Mouse (Mus musculus): ENCODE results near the gene Grb10. TPM values are rescaled to one million over a fixed set of nuclear protein-coding genes. Genes with fewer than 3 reads are reported as not detected.

Grb10 gene
- polyA plus RNA-seq, 2 experiments: 243 to 644 TPM

GRCm38 (mm10) chr11:12072322-12072721 lies 33.8 kb upstream of the Grb10 start:
- Histone ChIP-seq H3K27me3 (ENCODE audit: control insufficient read depth, insufficient read depth, low read length) (no peaks in the 10 kb centered on the region), H3K9ac (ENCODE audit: low read depth, low read length, severe bottlenecking) (no peak overlapping the region), H3K4me1 (ENCODE audit: control insufficient read depth, insufficient read depth, low read length) (no peaks in the 10 kb centered on the region), H3K4me3 (replicated peaks; ENCODE audit: low read length) (no peak overlapping the region), H3K4me2 (replicated peaks; ENCODE audit: low read depth, low read length, severe bottlenecking) (no peak overlapping the region), H3K36me3 (ENCODE audit: control insufficient read depth, insufficient read depth, low read length) (no peaks in the 10 kb centered on the region), H3K9me3 (ENCODE audit: control insufficient read depth, low read length) (no peaks in the 10 kb centered on the region), H3K27ac (replicated peaks; ENCODE audit: low read depth, low read length) (no peak overlapping the region)
- no peak for TF ChIP-seq POLR2A (IDR thresholded peaks at IDR 0.05; ENCODE audit: borderline replicate concordance, extremely low read depth, insufficient read depth, insufficient read length)
- no peak for DNase-seq (ENCODE audit: low spot score)
- WGBS: 82% methylated on average over 3 of the region's 3 CpGs
- no peak for ATAC-seq (ENCODE audit: low FRiP score, low read depth)

GRCm38 (mm10) chr11:12059005-12059404 lies 20.5 kb upstream of the Grb10 start:
- Histone ChIP-seq H3K4me3 (replicated peaks; ENCODE audit: low read length) (no peak overlapping the region), H3K9me3 (ENCODE audit: control insufficient read depth, low read length) (no peaks in the 10 kb centered on the region), H3K4me1 (ENCODE audit: control insufficient read depth, insufficient read depth, low read length) (no peaks in the 10 kb centered on the region), H3K27ac (replicated peaks; ENCODE audit: low read depth, low read length) (no peak overlapping the region), H3K36me3 (ENCODE audit: control insufficient read depth, insufficient read depth, low read length) (peaks cover 3% of the 10 kb centered on the region; the same call in 1 of the 2 replicates), H3K27me3 (ENCODE audit: control insufficient read depth, insufficient read depth, low read length) (no peaks in the 10 kb centered on the region), H3K9ac (ENCODE audit: low read depth, low read length, severe bottlenecking) (no peak overlapping the region), H3K4me2 (replicated peaks; ENCODE audit: low read depth, low read length, severe bottlenecking) (no peak overlapping the region)
- no peak for TF ChIP-seq POLR2A (IDR thresholded peaks at IDR 0.05; ENCODE audit: borderline replicate concordance, extremely low read depth, insufficient read depth, insufficient read length)
- 74% methylated on average over 4 of the region's 4 CpGs for WGBS
- DNase-seq (ENCODE audit: low spot score) (no peak), ATAC-seq (ENCODE audit: low FRiP score, low read depth) (no peak)

GRCm38 (mm10) chr11:12048547-12049327 lies 10.3 kb upstream of the Grb10 start:
- Histone ChIP-seq H3K27ac (replicated peaks; ENCODE audit: low read depth, low read length) (no peak overlapping the region), H3K4me3 (replicated peaks; ENCODE audit: low read length) (no peak overlapping the region), H3K4me2 (replicated peaks; ENCODE audit: low read depth, low read length, severe bottlenecking) (no peak overlapping the region), H3K27me3 (ENCODE audit: control insufficient read depth, insufficient read depth, low read length) (no peaks in the 10 kb centered on the region), H3K4me1 (ENCODE audit: control insufficient read depth, insufficient read depth, low read length) (no peaks in the 10 kb centered on the region), H3K9ac (ENCODE audit: low read depth, low read length, severe bottlenecking) (no peak overlapping the region), H3K36me3 (ENCODE audit: control insufficient read depth, insufficient read depth, low read length) (peaks cover 3% of the 10 kb centered on the region; the same call in 1 of the 2 replicates), H3K9me3 (ENCODE audit: control insufficient read depth, low read length) (no peaks in the 10 kb centered on the region)
- ATAC-seq (ENCODE audit: low FRiP score, low read depth) (no peak), DNase-seq (ENCODE audit: low spot score) (no peak)
- WGBS: 63% methylated on average over 2 of the region's 2 CpGs
- no peak for TF ChIP-seq POLR2A (IDR thresholded peaks at IDR 0.05; ENCODE audit: borderline replicate concordance, extremely low read depth, insufficient read depth, insufficient read length)

- Histone ChIP-seq H3K9ac (ENCODE audit: low read depth, low read length, severe bottlenecking) (no peak overlapping the region), H3K36me3 (ENCODE audit: control insufficient read depth, insufficient read depth, low read length) (peaks cover under 1% of the 10 kb centered on the region; the same call in 1 of the 2 replicates), H3K27ac (replicated peaks; ENCODE audit: low read depth, low read length) (no peak overlapping the region), H3K9me3 (ENCODE audit: control insufficient read depth, low read length) (no peaks in the 10 kb centered on the region), H3K27me3 (ENCODE audit: control insufficient read depth, insufficient read depth, low read length) (no peaks in the 10 kb centered on the region), H3K4me2 (replicated peaks; ENCODE audit: low read depth, low read length, severe bottlenecking) (no peak overlapping the region), H3K4me3 (replicated peaks; ENCODE audit: low read length) (no peak overlapping the region), H3K4me1 (ENCODE audit: control insufficient read depth, insufficient read depth, low read length) (no peaks in the 10 kb centered on the region)
- no peak for TF ChIP-seq POLR2A (IDR thresholded peaks at IDR 0.05; ENCODE audit: borderline replicate concordance, extremely low read depth, insufficient read depth, insufficient read length)
- DNase-seq (ENCODE audit: low spot score): no peak
- ATAC-seq (ENCODE audit: low FRiP score, low read depth): no peak
- WGBS: 77% methylated on average over 1 of the region's 1 CpGs
Observed at GRCm38 (mm10) chr11:12048135-12048534, 9.7 kb upstream of the Grb10 start.

- peaks cover 23% of the 10 kb centered on the region; the same call in 1 of the 2 replicates for H3K27me3 ChIP-seq (ENCODE audit: control insufficient read depth, insufficient read depth, low read length)
- no peak overlapping the region for H3K9ac ChIP-seq (ENCODE audit: low read depth, low read length, severe bottlenecking)
- TF ChIP-seq POLR2A (IDR thresholded peaks at IDR 0.05; ENCODE audit: borderline replicate concordance, extremely low read depth, insufficient read depth, insufficient read length): no peak
- no peak for DNase-seq (ENCODE audit: low spot score)
- no peak overlapping the region for H3K27ac ChIP-seq (replicated peaks; ENCODE audit: low read depth, low read length)
- no peak for ATAC-seq (ENCODE audit: low FRiP score, low read depth)
- no peak overlapping the region for H3K4me2 ChIP-seq (replicated peaks; ENCODE audit: low read depth, low read length, severe bottlenecking)
- H3K4me3 ChIP-seq (replicated peaks; ENCODE audit: low read length): no peak overlapping the region
- 58% methylated on average over 3 of the region's 3 CpGs for WGBS
- H3K4me1 ChIP-seq (ENCODE audit: control insufficient read depth, insufficient read depth, low read length): no peaks in the 10 kb centered on the region; the same call in 1 of the 2 replicates
- no peaks in the 10 kb centered on the region; the same call in 1 of the 2 replicates for H3K36me3 ChIP-seq (ENCODE audit: control insufficient read depth, insufficient read depth, low read length)
- H3K9me3 ChIP-seq (ENCODE audit: control insufficient read depth, low read length): no peaks in the 10 kb centered on the region
Observed at GRCm38 (mm10) chr11:12044245-12044644, 5.8 kb upstream of the Grb10 start.
